Mouse (Mus musculus): ENCODE results near the gene Prmt1. TPM values are rescaled to one million over a fixed set of nuclear protein-coding genes. Genes with fewer than 3 reads are reported as not detected.

Gene Prmt1
- total RNA-seq, 2 experiments from 2014 or later, result 155 to 168 TPM

DNA sequence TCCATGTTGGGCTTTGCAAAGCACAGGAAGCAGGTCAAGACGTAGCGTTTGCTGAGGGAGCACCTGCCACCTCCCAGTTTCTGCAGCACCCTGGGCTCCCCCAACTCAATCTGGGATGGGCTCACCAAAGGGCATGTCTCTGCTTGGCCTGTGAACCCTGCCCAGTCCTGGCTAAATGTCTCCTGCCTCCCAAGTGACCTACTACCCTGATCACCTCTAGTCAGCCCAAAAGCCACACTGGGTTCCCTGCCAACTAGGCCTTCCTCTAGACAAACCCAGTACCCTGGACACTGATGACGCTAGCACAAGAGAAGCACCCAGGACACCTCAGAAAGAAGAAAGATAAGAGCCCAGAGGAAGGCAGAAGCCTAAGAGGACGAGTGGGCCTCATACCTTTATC lies 26.5 kb upstream of the Prmt1 start:
- no peak for DNase-seq

DNA sequence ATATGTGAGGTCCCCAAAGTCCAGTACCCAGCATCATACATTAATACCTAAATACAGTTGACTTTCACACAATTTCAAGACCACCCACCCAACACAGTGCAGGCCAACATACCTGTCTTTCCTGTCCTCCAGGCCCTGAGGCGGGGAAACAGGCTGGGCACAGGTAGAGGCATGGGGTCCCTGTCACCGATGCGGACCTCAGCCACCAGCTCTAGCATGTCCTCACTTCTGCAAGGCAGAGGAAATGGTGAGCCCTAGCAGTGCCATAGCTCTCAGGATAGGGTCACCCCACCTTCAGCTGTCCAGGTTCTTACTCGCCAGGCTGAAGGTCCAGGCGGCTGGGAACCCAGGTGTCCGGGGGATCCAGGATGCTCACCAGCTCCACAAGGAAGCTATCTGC lies 25.6 kb upstream of the Prmt1 start:
- no peak for DNase-seq

DNA sequence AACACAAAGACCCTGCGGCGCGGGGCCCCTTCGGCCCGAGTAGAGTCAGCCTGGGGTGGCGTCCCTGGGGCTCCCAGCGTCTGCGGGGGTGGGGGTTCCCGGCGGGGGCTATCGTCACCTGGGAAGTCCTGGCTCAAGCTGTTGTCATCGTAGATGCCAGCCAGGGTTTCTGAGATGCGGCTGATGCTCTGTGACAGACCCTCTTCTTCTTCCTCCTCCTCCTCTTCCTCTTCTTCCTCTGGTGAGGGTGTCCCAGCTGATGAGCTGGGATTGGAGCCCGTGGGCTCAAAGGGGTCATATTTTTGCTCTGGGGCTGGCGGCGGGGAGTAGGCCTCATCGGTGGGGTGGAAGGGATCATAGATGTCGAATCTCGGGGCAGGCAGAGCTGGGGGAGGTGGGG lies 22.0 kb upstream of the Prmt1 start:
- DNase-seq, result no peak

DNA sequence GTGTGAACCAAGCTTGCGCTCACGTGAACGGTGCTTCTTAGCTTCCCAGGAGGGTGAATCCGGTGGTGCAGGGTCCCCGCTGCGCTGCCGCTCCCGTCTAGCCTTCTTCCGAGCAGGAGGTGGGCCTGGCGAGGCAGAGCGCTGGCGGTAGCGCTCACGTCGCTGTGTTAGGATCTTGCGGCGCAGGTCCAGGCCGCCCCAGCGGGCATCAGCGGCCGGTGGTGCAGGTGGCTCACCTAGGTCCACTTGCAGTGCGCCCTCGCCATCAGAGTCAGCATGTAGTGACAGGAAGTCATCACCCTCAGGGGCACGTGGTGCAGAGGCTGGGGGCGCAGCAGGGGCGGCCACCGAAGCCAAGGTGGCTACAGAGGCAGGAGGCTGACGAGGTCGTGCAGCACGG lies 21.5 kb upstream of the Prmt1 start:
- no peak for DNase-seq

DNA sequence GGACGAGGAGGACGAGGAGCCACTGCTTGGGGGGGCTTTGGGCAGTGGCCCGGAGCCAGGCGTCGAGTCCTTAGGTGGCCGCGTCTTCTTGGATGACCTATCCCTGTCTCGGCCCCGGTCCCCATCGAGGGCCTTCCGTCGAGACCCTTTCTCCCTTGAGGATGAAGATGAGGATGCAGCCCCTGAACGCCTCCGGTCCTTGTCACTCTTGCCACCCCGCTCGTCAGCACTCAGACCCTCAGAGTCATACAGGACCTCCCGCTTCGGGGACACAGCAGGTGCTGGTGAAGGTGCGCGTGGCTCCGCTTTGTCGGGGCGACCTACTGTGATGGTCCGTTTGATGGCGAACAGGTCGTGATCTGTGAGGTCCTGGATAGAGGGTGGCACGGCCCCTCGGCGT lies 20.8 kb upstream of the Prmt1 start:
- DNase-seq, result no peak

DNA sequence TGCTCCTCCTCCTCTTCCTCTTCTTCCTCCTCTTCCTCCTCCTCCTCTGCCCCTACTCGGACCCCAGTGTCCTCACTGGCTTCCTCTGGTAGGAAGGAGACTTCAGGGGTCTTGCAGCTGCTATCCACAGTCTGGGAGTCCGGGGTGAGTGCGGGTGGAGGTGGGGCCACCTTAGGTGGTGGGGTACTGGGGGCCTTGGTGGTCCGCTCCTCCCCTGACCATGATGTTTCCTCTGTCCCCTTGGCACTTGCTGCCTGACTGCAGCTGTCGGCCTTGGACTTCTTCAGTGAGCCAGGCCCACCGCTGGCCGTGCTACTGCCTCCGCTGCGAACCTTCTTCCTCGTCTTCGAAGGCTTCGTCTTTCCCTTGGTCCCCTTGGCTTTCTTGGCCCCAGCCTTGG lies 20.1 kb upstream of the Prmt1 start:
- DNase-seq, result no peak

DNA sequence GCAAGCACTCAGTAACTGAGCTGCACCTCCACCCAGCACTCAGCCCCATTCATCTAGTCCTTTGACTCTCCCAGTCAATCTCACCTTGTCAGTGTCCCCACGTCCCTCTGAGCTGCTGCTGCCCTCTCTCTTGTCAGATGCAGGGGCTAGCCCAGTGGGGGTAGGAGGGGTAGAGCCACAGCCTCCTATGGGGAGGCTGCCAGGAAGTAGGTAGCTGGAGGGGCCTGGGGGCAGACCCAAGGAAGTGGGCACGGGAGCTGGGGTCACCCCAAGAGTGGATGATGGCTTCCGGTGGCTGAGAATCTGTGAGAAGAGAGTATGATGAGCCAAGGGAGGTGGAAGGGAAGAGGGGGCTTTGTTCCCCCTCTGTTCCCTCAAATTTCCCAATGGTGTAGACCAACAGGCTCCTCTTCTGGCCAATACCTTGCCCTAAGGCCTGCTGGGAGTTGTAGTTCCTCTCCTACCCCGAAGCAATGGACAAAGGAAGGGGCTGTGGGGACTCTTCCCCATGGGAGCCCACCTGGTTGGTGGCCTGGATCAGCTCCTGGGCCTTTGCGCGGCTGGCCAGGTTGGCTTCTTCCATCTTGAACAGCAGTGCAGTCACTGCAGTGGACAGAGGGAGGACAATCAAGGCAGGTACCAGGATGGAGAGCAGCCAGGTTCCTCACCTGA lies 19.1 kb upstream of the Prmt1 start:
- no peak for DNase-seq

DNA sequence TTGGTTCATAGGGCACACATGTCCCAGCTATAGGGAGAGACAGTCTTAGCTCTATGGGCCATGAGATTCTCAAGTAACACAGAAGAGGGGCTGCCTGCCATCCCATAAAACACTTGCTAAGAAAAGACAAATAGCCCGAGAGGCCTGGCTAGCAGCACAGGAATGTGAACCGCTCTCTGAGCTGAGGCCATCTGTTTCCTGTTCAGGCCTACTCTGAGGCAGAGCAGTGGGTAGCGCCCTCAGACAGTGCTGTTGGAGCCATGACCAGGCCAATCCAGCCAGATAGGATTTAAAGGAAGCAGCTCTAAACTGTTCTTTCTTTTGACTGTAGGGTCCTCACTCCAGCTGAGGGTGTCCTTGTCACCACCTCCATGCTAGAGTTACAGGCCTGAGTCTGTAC lies 18.2 kb upstream of the Prmt1 start:
- DNase-seq, result no peak

DNA sequence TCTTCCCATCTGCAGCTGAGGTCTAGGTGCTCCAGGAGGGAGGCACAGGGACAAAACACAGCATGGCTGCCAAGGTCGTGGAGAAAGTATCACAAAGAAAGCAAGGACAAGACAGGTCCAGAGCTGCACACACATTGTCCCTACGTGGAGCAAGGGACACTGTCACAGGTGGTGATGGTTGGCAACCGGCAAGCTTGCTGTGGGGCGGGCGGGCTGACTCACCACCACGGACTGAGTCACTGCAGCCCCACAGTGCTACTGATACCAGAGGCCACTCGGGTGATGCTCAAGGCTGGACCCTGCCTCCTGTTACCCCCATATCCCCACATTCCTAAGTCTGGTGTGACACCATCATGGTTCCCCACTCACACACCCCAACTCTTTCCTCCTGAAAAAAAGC lies 16.1 kb upstream of the Prmt1 start:
- DNase-seq, result no peak

DNA sequence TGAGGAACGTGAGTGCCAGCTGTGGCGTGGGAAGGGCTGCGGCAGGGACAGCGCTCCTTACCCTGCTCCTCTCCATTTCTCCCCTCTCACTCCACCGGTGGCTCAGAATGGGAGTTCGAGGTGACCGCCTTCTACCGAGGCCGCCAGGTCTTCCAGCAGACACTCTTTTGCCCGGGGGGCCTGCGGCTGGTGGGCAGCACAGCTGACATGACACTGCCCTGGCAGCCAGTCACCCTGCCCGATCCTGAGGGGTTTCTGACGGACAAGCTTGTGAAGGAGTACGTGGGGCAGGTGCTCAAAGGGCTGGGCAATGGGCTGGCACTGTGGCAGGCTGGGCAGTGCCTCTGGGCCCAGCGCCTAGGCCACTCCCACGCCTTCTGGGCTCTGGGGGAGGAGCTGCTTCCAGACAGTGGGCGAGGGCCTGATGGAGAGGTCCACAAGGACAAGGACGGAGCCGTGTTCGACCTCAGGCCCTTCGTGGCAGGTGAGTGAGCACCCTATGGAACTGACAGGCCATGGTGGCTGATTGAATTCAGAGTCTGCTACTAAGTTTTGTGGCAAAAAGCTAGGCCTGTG lies 14.3 kb upstream of the Prmt1 start:
- DNase-seq, result no peak

DNA sequence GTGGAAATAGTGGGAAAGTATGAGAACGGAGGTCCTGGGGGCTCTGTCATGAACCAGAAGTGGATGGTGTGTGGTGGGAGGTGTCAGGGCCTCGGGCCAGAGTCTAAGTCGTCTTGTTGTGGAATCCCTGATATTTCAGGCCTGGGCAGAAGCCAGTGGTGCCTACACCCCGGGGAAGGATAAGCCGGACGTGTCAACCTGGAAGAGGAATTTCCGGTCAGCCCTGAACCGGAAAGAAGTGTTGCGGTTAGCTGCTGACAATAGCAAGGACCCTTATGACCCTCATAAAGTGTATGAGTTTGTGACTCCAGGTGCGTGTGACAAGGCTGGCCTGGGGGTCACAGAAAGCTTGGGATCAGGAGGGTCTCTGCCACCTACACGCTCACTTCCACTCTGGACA lies 13.4 kb upstream of the Prmt1 start:
- DNase-seq, result no peak

DNA sequence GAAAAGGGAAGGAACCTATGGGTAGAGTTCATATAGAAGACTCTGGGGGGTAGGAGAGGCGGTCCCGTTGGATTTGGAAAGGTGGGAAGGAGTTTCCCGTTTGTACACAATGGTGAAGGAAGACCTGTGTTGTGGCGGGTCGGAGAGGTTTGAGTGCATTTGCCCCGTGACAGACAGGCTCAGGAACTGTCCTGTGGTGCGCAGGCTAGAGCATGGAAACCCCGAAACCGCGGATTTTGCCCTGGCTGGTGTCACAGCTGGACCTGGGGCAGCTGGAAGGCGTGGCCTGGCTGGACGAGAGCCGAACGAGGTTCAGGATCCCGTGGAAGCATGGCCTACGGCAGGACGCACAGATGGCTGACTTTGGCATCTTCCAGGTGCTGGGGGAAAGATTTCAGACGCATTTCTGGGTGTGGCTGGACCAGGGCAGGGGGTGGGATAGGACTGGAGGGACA lies 12.2 kb upstream of the Prmt1 start, which contains the start of gene Bcl2l12:
Bcl2l12 (minus strand) TSS at position 212 of the 455 bp plus-strand sequence.
- DNase-seq, result no peak

DNA sequence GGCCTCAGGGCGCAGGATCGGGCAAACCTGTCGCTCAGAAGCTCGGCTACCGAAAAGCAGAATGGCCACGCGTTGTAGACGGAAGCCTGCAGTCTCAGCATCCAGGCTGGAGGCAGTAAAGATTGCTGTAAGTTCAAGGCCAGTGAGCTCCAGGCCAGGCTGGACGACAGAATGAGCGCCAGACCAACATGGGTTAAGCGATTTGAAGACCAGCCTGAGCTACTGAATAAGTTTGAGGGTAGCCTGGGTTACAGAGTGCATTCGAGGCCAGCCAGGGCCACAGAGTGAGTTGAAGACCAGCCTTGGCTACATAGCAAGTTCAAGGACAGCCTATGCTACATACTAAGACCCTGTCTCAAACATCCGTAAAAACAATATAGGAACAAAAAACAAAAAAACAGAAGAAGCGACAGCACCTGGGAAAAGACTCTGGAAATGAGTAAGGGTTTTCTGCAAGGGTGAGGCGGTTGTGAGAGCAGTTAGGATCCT lies 11.6 kb upstream of the Prmt1 start:
- no peak for DNase-seq

DNA sequence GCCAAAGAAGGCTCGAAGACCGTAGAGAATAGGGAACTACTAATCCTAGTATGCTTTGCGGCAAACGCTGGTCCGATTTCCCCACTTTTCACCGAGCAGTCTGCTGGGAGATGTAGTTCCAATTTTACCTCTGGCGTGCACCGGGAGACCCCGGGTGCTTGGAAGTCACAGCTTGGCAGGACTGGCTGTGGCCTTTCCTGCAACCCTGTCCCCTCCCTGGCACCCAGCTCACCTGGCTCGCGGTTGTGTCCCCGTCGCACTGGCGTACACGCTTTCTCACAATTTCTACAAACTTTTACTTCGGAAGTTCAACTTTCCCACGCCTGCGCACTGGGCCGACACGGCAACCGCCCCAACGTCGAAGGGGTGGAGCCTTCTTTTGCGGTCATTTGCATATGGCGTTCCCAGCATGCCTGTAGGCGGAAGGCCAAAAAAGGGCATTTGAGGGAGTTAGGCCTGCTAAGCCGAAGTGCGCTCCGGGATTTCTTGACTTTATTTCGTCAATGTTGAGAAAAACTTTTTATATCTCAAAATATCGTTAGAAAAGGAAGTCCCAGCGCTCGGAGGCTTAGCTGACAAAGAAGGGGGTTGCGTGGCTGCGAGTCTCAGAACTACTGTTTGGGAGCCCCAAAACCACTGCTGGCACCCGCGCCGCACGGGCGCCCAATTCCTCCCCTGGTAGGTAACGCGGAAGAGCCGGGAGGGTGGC lies 11.0 kb upstream of the Prmt1 start, which contains the start of gene Irf3:
Irf3 (plus strand) TSS at position 418 of the 709 bp plus-strand sequence.
- DNase-seq, result peak; percentile 95 to 97

DNA sequence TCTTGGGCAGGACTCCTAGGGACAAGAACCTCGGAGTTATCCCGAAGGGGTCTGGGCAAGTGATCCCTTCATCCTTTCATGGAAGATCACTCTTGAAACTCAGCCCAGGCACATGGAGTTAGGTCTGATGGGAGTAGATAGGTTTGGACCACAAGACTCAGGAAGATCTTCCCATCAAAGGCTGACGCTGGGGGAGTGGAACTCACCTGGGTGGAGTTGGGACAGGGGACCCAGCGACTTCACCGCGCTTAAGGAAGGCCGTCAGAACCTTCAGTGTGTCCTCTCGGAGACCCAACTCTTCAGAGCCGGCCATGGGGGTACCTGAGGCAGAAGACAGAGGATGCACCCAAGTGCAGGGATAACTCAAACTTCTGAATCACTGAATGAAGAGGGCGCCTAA lies 10.3 kb upstream of the Prmt1 start:
- DNase-seq, result no peak

DNA sequence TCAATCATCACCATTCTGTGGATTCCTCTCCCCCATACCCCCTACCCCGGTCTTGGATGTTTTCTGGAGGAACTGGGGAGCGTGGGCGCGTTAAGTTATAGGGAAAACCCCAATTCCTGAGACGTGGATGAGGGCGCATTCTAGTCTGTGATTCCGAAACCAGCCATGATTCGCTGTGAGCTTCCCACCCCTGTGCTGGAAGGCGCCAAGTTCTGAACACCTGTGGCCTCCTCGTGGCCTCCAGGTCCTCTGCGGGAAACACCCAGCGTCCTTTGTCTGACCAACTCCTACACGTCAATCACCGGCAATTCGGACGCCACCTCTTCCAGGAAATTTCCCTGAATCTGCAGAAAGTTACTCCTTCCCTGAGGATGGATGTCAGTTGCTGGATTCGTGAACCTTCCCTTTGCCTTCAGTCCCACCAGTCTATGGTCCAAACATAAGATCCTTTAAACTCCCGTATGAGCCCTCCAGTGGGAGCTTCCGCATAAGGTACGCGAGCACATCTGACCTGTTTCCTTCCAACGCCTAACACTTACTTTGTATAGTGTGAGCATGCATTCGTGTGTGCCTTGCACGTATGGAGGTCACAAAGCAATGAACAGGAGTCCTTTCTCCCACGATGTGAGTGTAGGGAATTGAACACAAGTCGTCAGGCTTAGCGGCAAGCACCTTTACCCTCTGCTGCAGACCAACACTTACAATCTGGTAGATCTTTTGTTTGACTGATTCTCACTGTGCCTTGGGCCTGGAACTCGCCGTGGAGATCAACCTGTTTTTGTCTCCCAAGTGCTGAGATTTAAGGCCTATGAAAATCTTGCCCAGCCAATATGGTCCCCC lies 731 bp upstream of the Prmt1 start:
- DNase-seq, result no peak

DNA sequence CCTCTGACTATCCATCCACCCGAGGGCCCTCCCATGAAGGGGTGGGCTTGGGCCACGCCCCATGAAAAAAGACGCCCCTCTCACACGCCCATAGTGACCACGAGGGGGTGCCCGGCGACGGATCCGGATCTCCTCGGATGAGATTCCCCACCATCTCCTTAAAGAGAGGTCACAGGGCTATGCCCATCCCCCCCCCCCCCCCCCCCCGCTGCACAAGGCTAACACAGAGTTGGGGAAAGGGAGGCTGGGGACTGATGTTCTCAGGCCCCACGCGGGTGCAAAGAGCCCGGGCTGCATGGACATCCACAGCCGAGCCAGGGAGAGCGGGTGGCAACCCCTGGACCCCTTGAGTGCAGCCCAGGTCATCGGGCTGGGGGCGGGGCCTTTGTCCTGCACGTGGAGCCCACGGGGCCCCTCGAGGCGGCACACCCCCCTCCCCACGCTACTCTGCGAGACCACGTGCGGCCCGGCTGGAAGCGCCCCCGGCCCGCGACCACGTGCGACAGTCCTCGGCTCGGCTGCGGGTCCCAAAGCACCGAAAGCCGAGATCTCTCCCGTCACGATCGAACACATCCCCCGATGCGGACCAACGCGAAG lies 675 bp downstream of the Prmt1 start:
- DNase-seq, result peak; percentile 42 to 51

DNA sequence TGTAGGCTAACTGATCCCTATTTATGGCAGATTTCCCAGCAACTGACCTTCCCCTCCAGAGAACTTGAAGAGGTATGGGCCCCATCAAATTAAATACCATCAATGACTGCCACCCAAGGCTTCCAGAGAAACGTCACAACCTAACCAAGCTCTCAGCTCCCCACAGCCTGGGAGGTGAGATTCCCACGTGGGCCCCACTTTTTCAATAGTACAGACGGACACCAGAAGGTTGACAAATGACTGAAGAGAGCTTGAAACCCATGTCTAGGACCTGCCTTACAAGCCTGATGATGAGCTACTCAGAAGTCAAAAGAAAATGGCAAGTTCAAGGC lies 1.6 kb downstream of the Prmt1 start:
- DNase-seq, result no peak

DNA sequence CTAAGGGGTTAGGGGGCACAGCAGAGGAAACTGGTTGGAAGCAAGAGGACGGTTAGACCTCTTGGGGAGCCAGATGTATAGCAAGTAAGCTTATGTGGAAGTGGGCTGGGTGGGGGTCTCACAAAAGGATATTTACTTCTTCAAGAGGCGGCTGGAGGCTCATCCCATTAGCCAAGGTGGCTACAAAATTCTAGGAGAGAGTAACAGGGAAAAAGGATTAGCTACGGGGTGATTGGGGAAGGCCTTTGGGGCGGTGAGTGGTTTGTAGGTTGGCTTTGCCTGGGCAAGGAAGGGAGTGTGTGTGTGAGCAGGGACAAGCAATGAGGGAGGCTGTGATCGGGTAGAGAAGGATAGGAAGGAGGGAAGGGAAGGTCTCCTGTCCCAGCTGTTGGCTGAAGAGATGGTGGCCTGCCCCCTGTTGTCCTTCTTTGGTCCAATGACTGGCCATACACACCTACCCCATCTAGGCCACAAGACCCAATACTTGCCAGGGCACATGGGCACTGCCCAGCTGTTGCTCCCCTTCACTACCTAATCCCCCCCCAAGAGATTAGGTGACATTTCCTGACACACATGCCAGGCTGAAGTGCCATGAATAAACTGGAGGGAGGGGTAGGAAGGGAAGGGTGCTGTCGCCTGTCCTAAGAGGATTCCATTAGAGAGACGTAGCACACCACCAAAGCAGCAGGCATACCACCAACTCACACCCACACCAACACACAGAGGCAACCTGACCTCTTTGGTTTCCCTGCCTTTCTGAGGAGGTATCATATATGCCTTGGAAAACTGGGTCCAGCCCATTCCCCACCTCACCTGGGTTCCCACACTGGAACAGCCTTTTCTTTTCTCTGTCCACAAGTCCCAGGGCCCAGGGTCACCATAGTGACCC lies 2.2 kb downstream of the Prmt1 start:
- no peak for DNase-seq

DNA sequence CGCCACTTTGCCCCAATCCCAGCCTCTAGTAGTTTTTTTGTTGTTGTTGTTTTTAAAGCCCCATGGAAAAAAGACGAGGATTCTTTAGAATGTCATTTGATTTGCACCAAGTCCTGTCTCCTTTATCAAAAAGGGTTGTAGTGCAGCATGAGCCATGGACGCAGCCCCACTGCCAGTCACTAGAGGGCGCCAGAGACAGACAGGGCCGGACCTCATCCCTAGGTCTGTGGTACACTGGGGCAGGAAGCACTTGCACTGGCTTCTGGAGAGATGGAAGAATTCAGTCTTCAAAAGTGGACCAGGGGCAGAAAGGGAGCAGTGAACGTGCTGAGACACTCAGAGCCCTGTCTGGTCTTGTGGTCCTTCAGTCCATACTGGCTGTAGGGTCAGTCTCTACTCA lies 3.3 kb downstream of the Prmt1 start:
- DNase-seq, result peak; percentile 77 to 80

DNA sequence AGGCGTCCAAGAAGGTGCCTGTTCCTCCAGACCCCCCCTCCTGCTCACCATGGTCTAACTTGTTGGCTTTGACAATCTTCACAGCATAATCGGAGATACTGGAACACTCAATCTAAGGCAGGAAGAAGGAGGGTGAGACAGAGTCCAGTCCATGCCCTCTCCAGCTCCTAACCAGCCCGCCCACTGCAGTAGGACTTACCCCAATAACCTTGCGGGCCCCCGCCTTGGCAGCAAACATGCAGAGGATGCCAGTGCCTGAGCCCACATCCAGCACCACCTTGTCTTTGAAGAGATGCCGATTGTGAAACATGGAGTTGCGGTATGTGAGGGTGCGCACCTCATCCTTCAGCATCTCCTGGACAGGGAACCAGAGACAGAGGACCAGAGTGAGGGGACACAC lies 4.8 kb downstream of the Prmt1 start:
- no peak for DNase-seq

Data from layer of hippocampus, postnatal 36 days (tissue).